Mouse (Mus musculus): Measurements from ENCODE around the gene Insr.

DNA sequence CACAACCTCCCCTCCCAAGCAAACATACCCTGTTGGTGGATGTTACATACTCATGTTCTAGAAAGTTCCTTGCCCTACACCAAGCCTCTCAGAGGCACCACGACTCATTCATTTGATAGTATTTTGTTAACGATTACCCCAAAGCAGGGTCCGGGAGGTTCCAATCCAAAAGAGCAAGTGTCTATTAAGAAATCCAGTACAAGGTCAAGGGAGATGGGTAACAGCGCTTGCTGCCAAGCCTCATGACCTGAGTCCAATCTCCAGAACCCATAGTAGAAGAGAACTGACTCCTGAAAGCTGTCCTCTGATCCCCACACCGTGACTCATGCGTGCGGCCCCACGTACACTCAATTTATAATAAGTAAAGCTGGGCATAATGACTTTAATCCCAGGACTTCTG, 3.4 kb downstream of the Insr start:
- TF ChIP-seq CTCF (IDR thresholded peaks at IDR 0.05; ENCODE audit: low read depth, low read length) (no peak), POLR2A (IDR thresholded peaks at IDR 0.05; ENCODE audit: borderline replicate concordance, low read depth, low read length) (no peak)
